Mouse (Mus musculus) heart, postnatal 14 days (tissue): ENCODE measurements at regions not wholly inside any gene's neighbourhood (a gene's known extent, or its start where the extent isn't known, plus 50 kb on each side); places are given as distances from the start of the nearest gene placed in this dataset.

Experiments used
- DNase-seq, 2 experiments: peaks; one replicate each; pipeline ENCODE4 v3.0.0; 2021 to 2022
- intact Hi-C: fragments of 180-260 bp; cut with DNase I; formaldehyde crosslinking; loops from one replicate; pipeline ENCODE4 v1.15.1; 2025

- intact Hi-C loops, result no loop called here
These were observed 57.4 kb downstream of the Gm21962 start for GRCm38 (mm10) chr3:137728689-137729088.

DNA sequence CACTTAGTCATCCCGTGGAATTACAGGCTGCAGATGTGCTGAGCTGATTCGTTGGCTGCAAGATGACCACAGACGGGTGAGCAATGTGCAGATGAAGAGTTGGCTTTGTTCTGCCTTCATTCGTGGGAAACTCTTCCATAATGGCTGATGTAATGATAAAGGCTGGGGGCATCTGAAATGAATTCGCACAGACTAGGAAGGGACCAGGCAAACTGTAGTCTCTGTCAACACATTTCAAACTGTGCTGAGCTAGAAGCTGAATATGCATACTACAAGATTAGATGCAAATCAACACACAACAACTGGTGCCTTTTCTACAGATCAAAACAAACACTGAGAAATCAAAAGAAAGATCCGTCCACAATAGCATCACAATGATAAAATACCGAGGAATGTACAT is 58.1 kb downstream of the Gm21962 start:
- no peak for DNase-seq
- intact Hi-C loops, result no loop called here

More at GRCm38 (mm10) chr3:137728689-137729088, 57.4 kb downstream of the Gm21962 start:
- no peak for DNase-seq

DNA sequence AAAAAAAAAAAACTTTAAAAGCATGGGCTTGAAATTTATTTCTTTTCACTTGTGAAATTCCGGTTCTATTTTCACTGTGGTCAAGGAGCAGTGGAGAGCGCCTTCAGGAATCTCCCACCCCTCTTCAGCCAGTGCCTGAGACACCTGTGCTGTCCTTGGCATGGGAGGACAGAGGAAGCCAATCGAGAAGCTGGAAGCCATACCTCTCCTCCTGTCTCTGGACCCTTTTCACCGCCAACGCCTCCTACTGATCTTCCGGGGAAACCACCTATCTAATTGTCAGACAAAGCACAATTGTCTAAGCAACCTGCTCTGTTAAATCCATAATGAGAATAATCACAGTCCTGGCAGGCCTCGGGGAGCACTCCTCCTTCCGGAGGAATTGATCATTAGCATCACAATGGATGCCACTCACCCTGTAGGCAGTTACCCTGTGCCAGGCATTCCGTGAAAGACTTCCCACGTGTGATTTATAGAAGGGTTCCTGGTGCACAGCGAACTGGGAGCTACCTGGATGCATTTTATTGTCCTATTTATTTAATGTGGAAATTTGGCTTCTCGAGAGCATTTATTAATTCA is 66.0 kb downstream of the Gm21962 start:
- intact Hi-C loops, result no loop called here
- DNase-seq, result no peak

DNA sequence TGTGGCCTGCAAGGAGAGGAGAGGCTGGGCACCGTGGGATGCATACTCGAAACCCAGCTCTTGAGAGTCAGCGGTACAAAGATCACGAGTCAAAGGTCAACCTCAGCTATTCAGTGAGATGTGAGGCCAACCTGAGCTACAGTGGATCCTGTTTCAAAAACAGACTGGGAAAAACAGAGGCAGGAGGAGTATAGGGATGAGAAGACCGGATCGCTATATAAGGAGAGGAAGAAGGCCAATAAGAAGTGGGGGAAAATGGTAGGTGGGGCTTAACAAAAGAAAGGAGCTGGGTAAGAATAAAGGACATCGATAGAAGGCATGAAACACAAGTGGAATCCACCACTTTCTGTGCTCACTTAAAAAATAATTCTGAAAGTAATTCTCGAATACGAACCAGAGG is 70.2 kb downstream of the Gm21962 start:
- DNase-seq, result no peak
- intact Hi-C loops, result no loop called here

- intact Hi-C loops, result no loop called here
- no peak for DNase-seq
These were observed 70.8 kb downstream of the Gm21962 start for GRCm38 (mm10) chr3:137742119-137742518.

DNA sequence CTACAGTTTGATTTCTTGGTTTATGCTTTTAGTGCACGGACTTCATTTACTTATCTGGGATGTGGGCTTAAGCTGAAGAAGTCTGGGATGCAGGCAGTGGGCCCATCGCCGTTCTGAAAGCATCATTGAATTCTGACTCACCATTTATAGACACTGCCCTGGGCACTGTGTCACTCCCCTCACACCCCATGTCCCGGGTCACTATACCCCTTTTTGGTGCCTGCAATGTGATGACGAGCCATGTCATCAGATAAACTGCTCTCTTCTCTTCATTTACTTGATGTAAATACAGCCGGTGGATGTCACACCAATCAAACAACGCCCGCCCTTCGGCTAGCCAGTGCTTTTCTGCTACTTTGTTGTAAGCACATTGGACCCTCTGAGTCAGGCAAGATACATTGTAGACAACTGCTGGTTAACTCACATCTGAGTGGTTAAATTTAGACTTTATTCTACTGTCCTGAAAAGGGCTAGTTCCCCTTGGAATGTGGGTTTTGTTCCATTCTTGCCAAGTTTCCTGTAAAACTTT is 80.5 kb downstream of the Gm21962 start:
- intact Hi-C loops, result loop anchor here (5.0 kb wide), 3 partner anchors 334 to 1864 kb away; no protein-coding TSS in a partner anchor
- no peak for DNase-seq

GRCm38 (mm10) chr3:137752447-137753256 is 81.3 kb downstream of the Gm21962 start:
- peak; percentile 82 to 86 for DNase-seq
- intact Hi-C loops, result loop anchor here (5.0 kb wide), 3 partner anchors 335 to 1865 kb away; no protein-coding TSS in a partner anchor

DNA sequence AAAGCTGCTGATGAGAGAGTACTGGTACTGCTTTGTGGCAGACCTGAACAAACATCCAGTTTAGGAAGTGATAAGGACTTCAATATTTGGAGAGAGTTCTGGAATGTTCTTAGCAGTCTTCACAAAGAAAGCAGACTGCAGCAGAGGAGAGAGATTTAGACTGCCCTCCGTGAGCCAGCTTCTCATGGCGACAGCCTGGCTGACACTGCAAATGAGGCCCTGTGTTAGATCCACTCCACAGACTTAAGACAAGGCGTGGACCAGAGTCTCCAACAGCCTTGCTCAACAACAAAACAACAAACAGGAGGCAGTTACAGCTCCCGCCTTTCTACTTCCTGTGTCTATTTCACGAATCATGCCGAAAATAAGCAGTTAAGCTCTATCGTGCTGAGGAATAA is 81.9 kb downstream of the Gm21962 start:
- intact Hi-C loops, result loop anchor here (5.0 kb wide), 3 partner anchors 336 to 1866 kb away; no protein-coding TSS in a partner anchor
- no peak for DNase-seq

DNA sequence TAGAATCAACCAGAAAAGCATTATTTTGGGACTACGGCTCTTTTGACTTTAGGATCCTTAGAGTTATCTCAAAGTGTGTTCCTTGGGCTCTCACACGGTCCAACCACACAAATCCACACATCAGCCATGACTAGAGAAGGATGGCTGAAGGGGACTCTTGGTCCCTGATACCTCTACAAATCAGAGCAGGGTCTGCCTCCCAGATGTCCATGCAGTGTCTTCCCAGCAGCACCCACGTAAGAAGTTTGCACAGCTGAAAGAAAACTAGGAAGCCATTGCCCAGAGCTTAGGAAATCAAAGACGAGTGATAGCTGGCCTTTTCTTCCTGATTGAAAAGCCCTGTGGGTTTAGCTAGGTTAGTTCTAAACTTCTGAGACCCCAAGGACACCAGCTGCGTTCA is 84.1 kb downstream of the Gm21962 start:
- intact Hi-C loops, result no loop called here

GRCm38 (mm10) chr3:137762213-137762884 is 91.0 kb downstream of the Gm21962 start:
- no peak for DNase-seq
- intact Hi-C loops, result no loop called here

More for the DNA sequence above, 84.1 kb downstream of the Gm21962 start:
- no peak for DNase-seq

- no peak for DNase-seq
- intact Hi-C loops, result no loop called here
These were observed 92.1 kb downstream of the Gm21962 start for GRCm38 (mm10) chr3:137763406-137763805.

GRCm38 (mm10) chr3:137768627-137769026 is 95.7 kb upstream of the H2afz start:
- DNase-seq, result no peak
- intact Hi-C loops, result no loop called here

DNA sequence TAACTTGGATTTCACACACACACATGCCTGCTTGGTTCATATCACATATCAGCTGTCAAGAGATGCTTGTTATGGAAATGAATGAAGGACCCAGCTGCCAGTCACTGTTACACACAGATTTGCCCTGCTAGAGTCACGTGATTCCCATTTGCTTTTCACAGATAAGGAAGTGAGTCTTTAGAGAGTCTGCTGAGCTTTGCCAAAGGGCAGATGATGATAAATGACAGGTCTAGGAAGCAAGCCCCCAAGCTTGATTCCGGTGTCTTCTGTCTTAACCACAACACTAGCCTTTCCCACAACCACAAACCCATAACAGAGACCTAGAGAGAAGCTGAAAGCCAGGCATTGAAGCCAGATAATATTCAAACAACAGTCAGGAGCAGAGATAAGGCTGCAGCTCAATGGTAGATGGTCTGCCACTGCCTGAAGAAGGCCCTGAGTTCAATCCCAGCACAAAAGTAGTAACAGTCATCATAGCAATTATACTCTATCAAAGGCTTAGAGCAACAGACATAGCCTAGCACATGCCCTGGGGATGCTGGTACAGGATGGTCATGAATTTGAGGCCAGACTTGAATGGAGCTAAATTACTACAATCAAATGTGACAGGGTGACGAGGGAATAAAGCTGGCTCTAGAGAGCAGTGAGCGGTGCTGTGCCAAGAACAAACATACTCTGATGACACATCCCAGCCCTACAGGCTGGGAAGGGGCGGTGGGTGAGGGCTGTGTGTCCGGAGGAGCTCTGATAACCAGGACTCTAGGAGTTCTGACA is 89.0 kb upstream of the H2afz start:
- intact Hi-C loops, result loop anchor here (5.0 to 10.0 kb wide), 2 partner anchors 92 to 140 kb away; partner anchors contain the start of genes Dnajb14 and Lamtor3
- DNase-seq, result no peak

GRCm38 (mm10) chr3:137778113-137778512 is 86.2 kb upstream of the H2afz start:
- peak; percentile 9 to 58 for DNase-seq
- intact Hi-C loops, result loop anchor here (2.0 to 10.0 kb wide), 3 partner anchors 89 to 367 kb away; partner anchors contain the start of genes Dnajb14, Lamtor3 and Mttp

DNA sequence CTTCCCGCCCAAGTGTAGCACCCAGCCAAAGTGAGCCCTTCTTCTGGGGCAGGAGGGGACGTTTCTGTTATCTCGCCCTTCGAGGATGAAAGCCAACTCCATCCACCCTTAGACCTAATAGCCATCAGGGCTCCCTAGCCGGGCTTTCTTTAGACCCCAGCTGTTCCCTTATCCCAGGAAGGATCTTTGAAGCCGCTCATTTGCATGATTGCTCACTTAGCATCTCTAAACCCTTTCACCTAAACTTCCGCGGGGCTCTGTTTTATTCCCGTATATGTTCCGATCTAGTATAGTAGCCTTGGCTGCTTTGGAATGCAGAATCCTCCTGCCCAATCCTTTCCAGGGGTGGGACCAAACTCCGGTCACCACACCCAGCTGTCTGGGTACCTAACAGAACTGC is 84.3 kb upstream of the H2afz start:
- intact Hi-C loops, result loop anchor here (5.0 kb wide), 1 partner anchor 652 kb away; no protein-coding TSS in a partner anchor
- DNase-seq, result no peak

DNA sequence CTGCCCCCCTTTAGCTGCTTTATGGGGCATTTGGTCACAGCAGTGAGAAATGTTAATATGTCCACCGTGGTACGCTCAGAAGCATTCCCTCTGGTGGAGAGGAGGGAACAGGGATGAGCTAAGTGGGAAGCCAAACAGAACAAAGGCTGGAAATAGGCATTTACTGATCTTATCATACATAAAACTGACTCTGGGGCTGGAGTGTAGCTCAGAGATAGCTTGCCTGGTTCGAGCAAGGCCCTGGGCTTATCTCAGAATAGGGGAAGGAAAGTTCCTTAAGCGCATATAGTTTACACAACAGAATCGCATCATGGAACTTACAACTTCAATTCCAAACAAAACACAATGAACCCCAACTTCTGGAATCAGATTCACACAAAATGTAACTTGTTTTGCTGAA is 81.5 kb upstream of the H2afz start:
- no peak for DNase-seq
- intact Hi-C loops, result loop anchor here (5.0 kb wide), 1 partner anchor 649 kb away; no protein-coding TSS in a partner anchor

DNA sequence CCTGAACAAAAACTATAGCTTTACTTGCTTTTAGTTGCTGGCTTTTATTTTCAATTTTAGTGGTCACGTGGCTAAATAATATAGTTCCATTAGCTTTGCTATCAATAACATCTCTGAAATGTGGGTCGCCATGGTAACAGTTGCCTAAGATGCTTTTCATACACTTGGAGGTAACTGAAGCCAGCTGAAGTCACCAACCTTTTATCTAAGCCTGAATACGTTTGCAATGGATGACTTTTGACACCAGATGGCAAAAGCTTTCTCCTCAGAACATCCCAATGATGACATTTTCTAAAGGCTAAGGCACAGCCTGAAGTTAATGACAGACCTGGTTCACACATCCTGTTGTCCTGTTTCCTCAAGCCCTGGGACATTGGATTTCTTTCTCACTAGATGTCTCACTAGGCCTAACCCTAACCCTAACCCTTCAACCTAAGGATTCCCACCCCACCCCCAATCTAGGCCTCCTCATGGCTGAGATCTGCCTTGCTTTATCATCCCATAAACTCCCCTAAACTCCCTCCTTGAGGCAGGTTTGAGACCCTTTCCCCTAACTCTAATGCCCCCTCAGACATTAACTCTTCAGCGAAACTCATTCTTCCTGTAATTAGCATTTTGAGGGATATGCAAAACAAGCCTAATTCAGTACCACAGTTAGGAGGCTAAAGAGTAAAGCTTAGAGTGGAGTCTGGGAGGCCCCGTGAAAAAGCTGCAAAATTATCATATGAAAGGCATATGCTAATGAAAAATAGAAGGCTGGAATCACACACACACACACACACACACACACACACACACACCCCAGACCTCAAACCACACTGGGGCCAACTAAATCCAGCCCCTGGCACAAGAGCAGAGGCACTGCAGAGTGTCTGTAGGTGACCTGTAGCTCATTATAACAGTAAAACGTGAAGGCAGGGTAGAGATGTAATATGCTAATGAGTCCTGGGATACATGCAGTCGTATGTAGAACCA is 80.1 kb upstream of the H2afz start:
- DNase-seq, result no peak
- intact Hi-C loops, result loop anchor here (5.0 kb wide), 1 partner anchor 648 kb away; no protein-coding TSS in a partner anchor

DNA sequence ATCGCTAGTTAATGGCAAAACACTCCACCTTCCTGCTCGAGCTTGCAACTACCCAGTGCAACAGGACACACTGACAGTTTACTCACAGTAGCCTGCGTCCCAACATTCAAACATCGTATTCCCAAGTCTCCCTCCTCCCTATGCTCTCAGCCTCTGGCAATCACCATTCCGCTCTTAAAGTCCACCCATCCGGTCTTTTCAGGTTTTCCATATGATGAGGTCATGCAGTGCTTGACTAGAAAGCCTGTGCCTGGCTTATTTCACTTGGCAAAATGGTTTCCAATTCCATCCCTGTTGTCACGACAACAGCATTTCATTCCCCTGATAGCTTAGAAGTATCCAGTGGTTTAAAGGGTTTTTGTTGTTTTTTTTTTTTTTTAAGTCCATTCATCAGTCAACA is 79.1 kb upstream of the H2afz start:
- intact Hi-C loops, result no loop called here
- DNase-seq, result no peak

DNA sequence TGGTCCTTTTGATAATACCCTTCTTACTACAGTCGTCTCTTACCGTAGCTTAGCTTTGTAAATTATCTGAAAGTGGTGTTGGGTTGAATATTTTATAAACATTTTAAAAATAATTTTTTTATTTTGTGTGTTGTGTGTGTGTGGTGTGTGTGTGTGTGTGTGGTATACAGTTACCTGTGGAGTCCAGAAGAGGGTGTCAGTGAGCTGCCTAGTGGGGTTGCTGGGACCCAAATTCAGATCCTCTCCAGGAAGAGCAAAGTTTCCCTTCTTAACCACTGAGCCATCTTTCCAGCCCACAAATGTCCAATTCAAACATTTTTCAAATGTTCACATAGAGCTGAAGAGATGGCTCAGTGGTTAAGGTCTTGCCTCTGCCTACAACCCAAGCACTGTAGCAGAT is 78.4 kb upstream of the H2afz start:
- intact Hi-C loops, result no loop called here
- no peak for DNase-seq
